ENCODE assay signal across 8 mouse cellular contexts in genomic region chr1:133032981-133033315, GRCm38 (mm10). TPM values are rescaled to one million over a fixed set of nuclear protein-coding genes. Genes with fewer than 3 reads are reported as not detected.
DNase-seq lines count a peak whose midpoint lies in the region; ATAC-seq and TF ChIP-seq lines count a peak whose summit lies in the region.

No protein-coding gene starts in this region.

- DNase-seq in left cerebral cortex, adult 2 months (ENCODE audit: extremely low spot score in 1 of 2, low spot score in 2 of 2): no peak
- DNase-seq in left cerebral cortex, adult 9 months (ENCODE audit: low spot score in 2 of 2): no peak
- DNase-seq in urinary bladder, postnatal 25 days (ENCODE audit: low spot score): no peak
- DNase-seq in urinary bladder, postnatal 36 days (ENCODE audit: low spot score in 2 of 2): no peak

- intact Hi-C loops in left cerebral cortex, adult 2 months (cut with DNase I): no loop called here

- TF ChIP-seq POLR2A in olfactory bulb, adult 2 months (IDR thresholded peaks at IDR 0.05; ENCODE audit: insufficient read depth, low read depth, low read length): no peak

- H3K4me1 ChIP-seq in limb, embryonic 13.5 days: peaks cover 9% of the 10 kb centered on the region
- H3K4me1 ChIP-seq in olfactory bulb, adult 2 months (ENCODE audit: control insufficient read depth, insufficient read depth, low read length): 0 out of 2 replicates have a peak, but pooled peaks cover 2% of the 10 kb centered on the region

- 14% methylated on average over 5 of the region's 5 CpGs for WGBS in limb, embryonic 13.5 days
- WGBS in olfactory bulb, adult 2 months: 28% methylated on average over 5 of the region's 5 CpGs

- peak overlapping the region; percentile 7; the same call in 1 of the 2 replicates for H3K27ac ChIP-seq in left cerebral cortex, adult 2 months
- H3K27ac ChIP-seq in limb, embryonic 13.5 days: peak overlapping the region; percentile 52; the same call in 1 of the 2 replicates
- H3K27ac ChIP-seq in olfactory bulb, adult 2 months (ENCODE audit: insufficient read depth, low read depth, low read length): no peak overlapping the region

- H3K9me3 ChIP-seq in limb, embryonic 13.5 days: no peaks in the 10 kb centered on the region

- peak overlapping the region; percentile 62 for H3K9ac ChIP-seq in limb, embryonic 13.5 days

- peak; percentile 44; the same call in 1 of the 2 replicates for ATAC-seq in erythroblast, adult 5-6 weeks (replicated peaks; ENCODE audit: low FRiP score, poor library complexity, severe bottlenecking)
- ATAC-seq in limb, embryonic 13.5 days (ENCODE audit: low FRiP score, low read depth): no peak
- no peak for ATAC-seq in CD4-positive, CD25-positive, alpha-beta regulatory T cell, adult 4 months

- H3K4me3 ChIP-seq in left cerebral cortex, adult 2 months: peak overlapping the region; percentile 60
- peak overlapping the region; percentile 57 for H3K4me3 ChIP-seq in limb, embryonic 13.5 days
- peak overlapping the region; percentile 3; the same call in 1 of the 2 replicates for H3K4me3 ChIP-seq in olfactory bulb, adult 2 months (ENCODE audit: insufficient read depth, low read depth, low read length)

- no peaks in the 10 kb centered on the region for H3K27me3 ChIP-seq in limb, embryonic 13.5 days

- H3K4me2 ChIP-seq in limb, embryonic 13.5 days (replicated peaks): peak overlapping the region; percentile 65

- no peaks in the 10 kb centered on the region for H3K36me3 ChIP-seq in limb, embryonic 13.5 days

- TF ChIP-seq CTCF in left cerebral cortex, adult 2 months (IDR thresholded peaks at IDR 0.05): no peak
- no peak for TF ChIP-seq CTCF in olfactory bulb, adult 2 months (IDR thresholded peaks at IDR 0.05; ENCODE audit: insufficient read depth, low read depth, low read length)

RNA-seq across cellular contexts. Expression of gene Mdm4, which starts 2.6 kb away (rescaled TPM):
- 10 to 100 TPM; 79.0 to 85.9 TPM for total RNA-seq in left cerebral cortex, adult 2 months (2021)
- 38.2 and 53.6 TPM in 2 replicates for total RNA-seq in erythroblast, adult 5-6 weeks (2015; ENCODE audit: low replicate concordance)
- 69.9 and 74.2 TPM in 2 replicates for total RNA-seq in erythroblast, adult 5-6 weeks (2017; ENCODE audit: low replicate concordance)
- 40.2 and 45.9 TPM in 2 replicates for polyA plus RNA-seq in limb, embryonic 13.5 days (2015; fragmentation: Nextera tagmentation; extraction: Ambion mirVana)
- polyA plus RNA-seq in olfactory bulb, adult 2 months (2012; ENCODE audit: insufficient read depth, insufficient read length, low replicate concordance, missing spikeins): 64.3 and 103 TPM in 2 replicates
- 100 to 1,000 TPM in 1 of 2 experiments, 10 to 100 TPM in 1; 97.4 to 119 TPM for polyA plus RNA-seq in CD4-positive, CD25-positive, alpha-beta regulatory T cell, adult 4 months (2017; shearing (Covaris generic))

RNA-seq across cellular contexts. Expression of gene Pik3c2b, which starts 12.5 kb away (rescaled TPM):
- 10 to 100 TPM; 13.2 to 17.7 TPM for total RNA-seq in left cerebral cortex, adult 2 months (2021)
- 0.38 and 0.84 TPM in 2 replicates for total RNA-seq in erythroblast, adult 5-6 weeks (2015; ENCODE audit: low replicate concordance)
- 0.17 and 0.56 TPM in 2 replicates for total RNA-seq in erythroblast, adult 5-6 weeks (2017; ENCODE audit: low replicate concordance)
- 6.8 and 7.1 TPM in 2 replicates for polyA plus RNA-seq in limb, embryonic 13.5 days (2015; fragmentation: Nextera tagmentation; extraction: Ambion mirVana)
- polyA plus RNA-seq in olfactory bulb, adult 2 months (2012; ENCODE audit: insufficient read depth, insufficient read length, low replicate concordance, missing spikeins): 38.2 TPM in 1 of 2 replicates, not detected in the other
- polyA plus RNA-seq in CD4-positive, CD25-positive, alpha-beta regulatory T cell, adult 4 months (2017; shearing (Covaris generic)): 1 to 10 TPM in 1 of 2 experiments, under 1 TPM in 1; 0.78 to 1.1 TPM

Comparison
In these comparisons a context has a peak if more than half of its experiments do, and no peak if none do; other contexts are left out.
1. H3K4me3 ChIP-seq: peak in every context shown above with its lines; median percentile 60 in left cerebral cortex, adult 2 months; 57 in limb, embryonic 13.5 days; 3 in olfactory bulb, adult 2 months.